In the genomic region with DNA sequence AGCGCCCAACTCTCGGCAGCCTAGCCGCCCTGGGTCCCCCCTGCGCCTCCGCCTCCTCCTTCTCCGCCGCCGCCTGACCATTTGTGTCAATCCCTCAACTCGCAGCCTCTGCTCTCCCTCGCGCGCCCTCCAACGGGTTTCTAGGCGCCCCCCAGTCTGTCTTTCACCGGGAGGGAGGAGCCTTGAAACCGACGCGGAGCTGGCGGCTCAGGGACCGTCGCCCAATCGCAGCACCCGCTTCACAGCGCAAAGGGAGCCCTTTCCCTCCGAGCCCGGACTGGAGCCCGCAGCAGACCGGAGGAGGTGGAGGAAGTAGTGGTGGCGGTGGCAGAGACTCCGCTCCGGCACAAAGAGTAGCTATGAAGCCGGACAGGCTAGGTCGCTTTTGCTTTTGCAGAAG, we compare ENCODE assay signal across 8 mouse cellular contexts. TPM values are rescaled to one million over a fixed set of nuclear protein-coding genes. Genes with fewer than 3 reads are reported as not detected.
DNase-seq lines count a peak whose midpoint lies in the region; ATAC-seq and TF ChIP-seq lines count a peak whose summit lies in the region.

Gene Fzd1, minus strand, starts transcription at position 134 of the 400 bp plus-strand sequence.

- peak; percentile 96 for DNase-seq in adrenal gland, postnatal 14 days
- DNase-seq in embryo, embryonic 9.5 days (ENCODE audit: extremely low spot score), result peak; percentile 98
- no peak for DNase-seq in gonadal fat pad, adult 2 months (ENCODE audit: low read depth)
- peak; percentile 85 to 86 for DNase-seq in left cerebral cortex, postnatal 36 days (ENCODE audit: low spot score in 2 of 2)
- DNase-seq in mesoderm, embryonic 11.5 days (ENCODE audit: low read depth, low spot score), result peak; percentile 97
- peak; percentile 80 to 85 for DNase-seq in right cerebral cortex, postnatal 36 days (ENCODE audit: low spot score in 2 of 2)
- no peak for DNase-seq in c-Kit-positive CD71-positive TER-119-positive erythroid progenitor cells, embryonic 14.5 days (ENCODE audit: low spot score)

- peak; percentile 52 for TF ChIP-seq CTCF in intestine, postnatal 0 days (IDR thresholded peaks at IDR 0.05; ENCODE audit: low read depth)

- H3K36me3 ChIP-seq in intestine, postnatal 0 days (ENCODE audit: control insufficient read depth, insufficient read depth), result no peaks in the 10 kb centered on the region

- H3K4me2 ChIP-seq in intestine, postnatal 0 days (replicated peaks; ENCODE audit: low read depth), result peak within 1 kb of the TSS; percentile 83

- intact Hi-C loops in left cerebral cortex, postnatal 36 days (cut with DNase I), result loop anchor here (5.0 to 10.0 kb wide), 3 partner anchors 154 to 496 kb away; no protein-coding TSS in a partner anchor

- 0 out of 2 replicates have a peak, but pooled peaks cover 12% of the 10 kb centered on the region for H3K27me3 ChIP-seq in intestine, postnatal 0 days (replicated peaks; ENCODE audit: control insufficient read depth, insufficient read depth, low read length)

- peak within 1 kb of the TSS; percentile 70 for H3K9ac ChIP-seq in intestine, postnatal 0 days (ENCODE audit: low read depth, low read length)

- H3K4me1 ChIP-seq in intestine, postnatal 0 days (replicated peaks; ENCODE audit: control insufficient read depth, insufficient read depth, low read length), result no peaks in the 10 kb centered on the region

- peak within 1 kb of the TSS; percentile 89 for H3K27ac ChIP-seq in intestine, postnatal 0 days (ENCODE audit: low read depth, low read length)

- peak within 1 kb of the TSS; percentile 70 for H3K4me3 ChIP-seq in intestine, postnatal 0 days (ENCODE audit: low read depth, low read length)

- under 1% methylated on average over 32 of the region's 33 CpGs for WGBS in intestine, postnatal 0 days

- peak; percentile 90 for ATAC-seq in intestine, postnatal 0 days

- no peaks in the 10 kb centered on the region for H3K9me3 ChIP-seq in intestine, postnatal 0 days (ENCODE audit: control insufficient read depth)

RNA-seq across cellular contexts. Expression of gene Fzd1, which starts in this region (rescaled TPM):
- total RNA-seq in adrenal gland, postnatal 14 days (2021), result 16.0 and 20.5 TPM in 2 replicates
- 21.1 and 23.3 TPM in 2 replicates for polyA plus RNA-seq in gonadal fat pad, adult 2 months (2012; rRNA removed)
- polyA plus RNA-seq in intestine, postnatal 0 days (2015; fragmentation: Nextera tagmentation; extraction: Ambion mirVana), result 9.0 and 9.4 TPM in 2 replicates
- 10 to 100 TPM; 12.9 to 14.1 TPM for total RNA-seq in left cerebral cortex, postnatal 36 days (2021)

Comparison
In these comparisons a context has a peak if more than half of its experiments do, and no peak if none do; other contexts are left out.
1. DNase-seq: peak in adrenal gland, postnatal 14 days (single experiment), embryo, embryonic 9.5 days (single experiment), left cerebral cortex, postnatal 36 days (2 of 2), mesoderm, embryonic 11.5 days (single experiment) and right cerebral cortex, postnatal 36 days (2 of 2); none in gonadal fat pad, adult 2 months (single experiment) and c-Kit-positive CD71-positive TER-119-positive erythroid progenitor cells, embryonic 14.5 days (single experiment).